Mouse (Mus musculus) stomach, embryonic 16.5 days (tissue): ENCODE measurements around the gene Cdkn2c. TPM values are rescaled to one million over a fixed set of nuclear protein-coding genes. Genes with fewer than 3 reads are reported as not detected.

Source experiments
- ATAC-seq: fragments of 200-750 bp; cut with Nextera tagmentation; 2 replicates; pipeline ENCODE4 v1.8.0; 2017; ENCODE audit warnings: moderate number of reproducible peaks, moderate TSS enrichment; ENCODE audit not compliant: insufficient read depth, low FRiP score
- H3K27ac ChIP-seq: fragments of 300-500 bp; sonication (generic); 2 replicates; pipeline ENCODE4 v1.5.1; 2014; ENCODE audit warnings: low read length
- H3K27me3 ChIP-seq: fragments of 300-500 bp; sonication (generic); 2 replicates; pipeline ENCODE4 v1.6.1; 2014; ENCODE audit warnings: low read length, control low read depth, mixed read lengths; ENCODE audit not compliant: control insufficient read depth, insufficient read depth
- H3K36me3 ChIP-seq: fragments of 300-500 bp; sonication (generic); 2 replicates; pipeline ENCODE4 v1.6.1; 2014; ENCODE audit warnings: low read length; ENCODE audit not compliant: control insufficient read depth, insufficient read depth
- H3K4me1 ChIP-seq: fragments of 300-500 bp; sonication (generic); 2 replicates; pipeline ENCODE4 v1.6.1; 2014; ENCODE audit warnings: low read length, control low read depth, mixed read lengths; ENCODE audit not compliant: control insufficient read depth, insufficient read depth
- H3K4me2 ChIP-seq: fragments of 300-500 bp; sonication (generic); 2 replicates; pipeline ENCODE4 v1.6.1; 2014; ENCODE audit warnings: low read depth, low read length, mixed read lengths
- H3K4me3 ChIP-seq: fragments of 300-500 bp; sonication (generic); replicated peaks from 2 replicates; pipeline ENCODE4 v1.5.1; 2014; ENCODE audit warnings: mild to moderate bottlenecking, low read length
- H3K9ac ChIP-seq: fragments of 300-500 bp; sonication (generic); 2 replicates; pipeline ENCODE4 v1.6.1; 2014; ENCODE audit warnings: low read length
- H3K9me3 ChIP-seq: fragments of 300-500 bp; sonication (generic); replicated peaks from 2 replicates; pipeline ENCODE4 v1.6.1; 2016; ENCODE audit warnings: low read length, control low read depth; ENCODE audit not compliant: control insufficient read depth
- WGBS: fragments of 180-500 bp; shearing (Covaris S2); extraction: QIAGEN DNeasy Blood & Tissue Kit; methylation state at CpG from one replicate; pipeline ENCODE4 v1.1.7; 2014; 5-methylcytosine and 5-hydroxymethylcytosine counted together
- polyA plus RNA-seq: library from polyadenylated mRNA; unstranded; fragments of >200 nt; fragmentation: Nextera tagmentation; extraction: Ambion mirVana; gene quantifications from 2 replicates; pipeline ENCODE4 v1.2.1, GENCODE M21; 2015

Cdkn2c gene
- polyA plus RNA-seq, 1 experiment from 2014 or later: 9.0 TPM

DNA sequence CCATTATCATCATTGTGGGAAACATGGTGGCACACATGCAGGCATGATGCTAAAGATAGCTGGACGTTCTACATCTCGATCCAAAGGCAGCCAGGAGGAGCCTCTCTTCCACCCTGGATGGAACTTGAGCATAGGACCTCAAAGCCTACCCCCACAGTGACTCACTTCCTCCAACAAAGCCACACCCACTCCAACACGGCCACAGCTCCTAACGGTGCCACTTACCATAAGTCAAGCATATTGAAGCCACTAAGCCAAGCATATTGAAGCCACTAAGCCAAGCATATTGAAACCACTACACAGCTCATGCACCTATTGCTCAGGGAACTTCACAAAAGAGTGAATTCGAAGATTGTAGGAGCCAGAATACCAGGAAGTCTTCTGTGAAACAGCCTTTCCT lies 17.7 kb downstream of the Cdkn2c start:
- Histone ChIP-seq H3K36me3 (no peaks in the 10 kb centered on the region), H3K4me3 (no peak overlapping the region), H3K9ac (no peak overlapping the region), H3K4me1 (no peaks in the 10 kb centered on the region), H3K4me2 (no peak overlapping the region), H3K27ac (no peak overlapping the region), H3K27me3 (no peaks in the 10 kb centered on the region; the same call in 1 of the 2 replicates), H3K9me3 (no peaks in the 10 kb centered on the region)
- 71% methylated on average over 5 of the region's 5 CpGs for WGBS
- no peak for ATAC-seq

- no peak overlapping the region for H3K27ac ChIP-seq
- H3K4me1 ChIP-seq: no peaks in the 10 kb centered on the region
- no peaks in the 10 kb centered on the region for H3K27me3 ChIP-seq
- no peak overlapping the region for H3K9ac ChIP-seq
- H3K4me3 ChIP-seq: no peak overlapping the region
- H3K4me2 ChIP-seq: no peak overlapping the region
- no peaks in the 10 kb centered on the region for H3K36me3 ChIP-seq
- ATAC-seq: no peak
- 62% methylated on average over 4 of the region's 4 CpGs for WGBS
- no peaks in the 10 kb centered on the region for H3K9me3 ChIP-seq
These were observed 19.7 kb downstream of the Cdkn2c start for GRCm38 (mm10) chr4:109647281-109647680.

DNA sequence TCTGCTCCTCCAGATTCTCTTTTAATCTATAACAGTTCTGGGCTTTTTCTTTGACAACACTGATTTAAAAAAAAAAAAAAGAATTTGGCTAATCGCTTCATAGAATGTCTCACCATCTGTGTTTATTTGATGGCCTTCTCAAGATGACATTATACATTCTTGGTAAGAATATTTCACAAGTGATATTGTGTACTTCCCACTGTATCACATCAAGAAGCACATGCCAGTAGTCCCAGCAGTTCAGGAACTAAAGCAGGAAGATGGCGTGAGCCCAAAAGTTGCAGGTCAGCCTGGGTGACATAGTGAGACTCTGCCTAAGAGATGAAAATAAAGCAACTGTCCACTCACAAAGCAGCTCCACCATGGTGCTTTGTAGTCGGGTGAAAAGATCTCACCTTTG lies 25.5 kb downstream of the Cdkn2c start:
- Histone ChIP-seq H3K27ac (no peak overlapping the region), H3K9ac (no peak overlapping the region), H3K4me3 (no peak overlapping the region), H3K9me3 (no peaks in the 10 kb centered on the region), H3K4me2 (no peak overlapping the region), H3K27me3 (no peaks in the 10 kb centered on the region), H3K36me3 (no peaks in the 10 kb centered on the region), H3K4me1 (no peaks in the 10 kb centered on the region)
- no peak for ATAC-seq
- WGBS: 77% methylated on average over 3 of the region's 3 CpGs

DNA sequence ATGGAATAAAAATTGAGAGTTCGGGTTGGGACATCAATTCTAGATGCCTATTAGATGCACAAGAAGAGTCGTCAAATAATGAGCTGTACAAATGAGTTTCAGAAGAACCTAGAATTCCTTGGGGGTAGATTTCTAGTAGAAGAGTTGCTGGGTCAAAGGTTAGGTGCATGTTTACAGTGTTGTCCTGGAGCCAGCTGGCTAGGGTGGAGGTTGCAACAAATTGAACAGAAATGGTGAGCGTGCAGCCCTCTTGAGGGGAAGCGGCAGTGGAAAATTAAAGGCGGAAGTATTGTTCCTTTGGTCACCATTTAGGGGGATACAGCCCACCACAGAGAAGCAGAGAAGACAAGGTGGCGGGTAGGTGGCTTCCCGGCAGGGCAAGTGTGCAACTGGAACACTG lies 26.8 kb downstream of the Cdkn2c start:
- H3K36me3 ChIP-seq: no peaks in the 10 kb centered on the region
- no peak for ATAC-seq
- H3K27me3 ChIP-seq: no peaks in the 10 kb centered on the region
- H3K4me3 ChIP-seq: no peak overlapping the region
- no peaks in the 10 kb centered on the region for H3K4me1 ChIP-seq
- 76% methylated on average over 7 of the region's 7 CpGs for whole genome bisulfite sequencing
- no peaks in the 10 kb centered on the region for H3K9me3 ChIP-seq
- H3K4me2 ChIP-seq: no peak overlapping the region
- no peak overlapping the region for H3K9ac ChIP-seq
- no peak overlapping the region for H3K27ac ChIP-seq

GRCm38 (mm10) chr4:109639356-109639755 lies 27.6 kb downstream of the Cdkn2c start:
- H3K27ac ChIP-seq: no peak overlapping the region
- no peak for ATAC-seq
- 85% methylated on average over 9 of the region's 9 CpGs for WGBS
- no peaks in the 10 kb centered on the region for H3K4me1 ChIP-seq
- H3K27me3 ChIP-seq: no peaks in the 10 kb centered on the region
- no peaks in the 10 kb centered on the region for H3K36me3 ChIP-seq
- H3K9ac ChIP-seq: no peak overlapping the region
- no peak overlapping the region for H3K4me2 ChIP-seq
- H3K9me3 ChIP-seq: no peaks in the 10 kb centered on the region
- no peak overlapping the region for H3K4me3 ChIP-seq

DNA sequence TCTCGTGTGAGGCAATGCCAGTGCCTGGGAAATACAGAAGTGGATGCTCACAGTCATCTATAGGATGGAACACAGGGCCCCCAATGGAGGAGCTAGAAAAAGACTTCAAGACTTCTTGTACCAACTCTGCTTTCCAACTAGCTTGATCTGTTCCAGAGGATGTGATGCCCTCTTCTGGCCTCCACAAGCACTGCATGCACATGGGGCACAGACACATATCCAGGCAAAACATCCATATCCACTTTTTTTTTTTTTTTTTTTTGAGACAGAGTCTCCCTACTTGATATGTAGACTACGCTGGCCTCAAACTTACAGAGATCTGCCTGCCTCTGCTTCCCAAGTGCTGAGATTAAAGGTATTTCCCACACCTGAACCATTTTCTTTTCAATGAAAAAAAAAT lies 32.0 kb downstream of the Cdkn2c start:
- ATAC-seq: no peak
- H3K27ac ChIP-seq: no peak overlapping the region
- H3K36me3 ChIP-seq: no peaks in the 10 kb centered on the region
- WGBS: 92% methylated on average over 2 of the region's 2 CpGs
- H3K27me3 ChIP-seq: no peaks in the 10 kb centered on the region
- no peaks in the 10 kb centered on the region for H3K9me3 ChIP-seq
- no peak overlapping the region for H3K9ac ChIP-seq
- H3K4me3 ChIP-seq: no peak overlapping the region
- H3K4me1 ChIP-seq: no peaks in the 10 kb centered on the region
- no peak overlapping the region for H3K4me2 ChIP-seq

GRCm38 (mm10) chr4:109631029-109631428 lies 36.0 kb downstream of the Cdkn2c start:
- no peaks in the 10 kb centered on the region for H3K27me3 ChIP-seq
- no peak overlapping the region for H3K9ac ChIP-seq
- no peak for ATAC-seq
- no peak overlapping the region for H3K27ac ChIP-seq
- no peaks in the 10 kb centered on the region for H3K36me3 ChIP-seq
- no peak overlapping the region for H3K4me3 ChIP-seq
- no peaks in the 10 kb centered on the region for H3K4me1 ChIP-seq
- H3K4me2 ChIP-seq: no peak overlapping the region
- no peaks in the 10 kb centered on the region for H3K9me3 ChIP-seq
- 71% methylated on average over 4 of the region's 4 CpGs for WGBS

DNA sequence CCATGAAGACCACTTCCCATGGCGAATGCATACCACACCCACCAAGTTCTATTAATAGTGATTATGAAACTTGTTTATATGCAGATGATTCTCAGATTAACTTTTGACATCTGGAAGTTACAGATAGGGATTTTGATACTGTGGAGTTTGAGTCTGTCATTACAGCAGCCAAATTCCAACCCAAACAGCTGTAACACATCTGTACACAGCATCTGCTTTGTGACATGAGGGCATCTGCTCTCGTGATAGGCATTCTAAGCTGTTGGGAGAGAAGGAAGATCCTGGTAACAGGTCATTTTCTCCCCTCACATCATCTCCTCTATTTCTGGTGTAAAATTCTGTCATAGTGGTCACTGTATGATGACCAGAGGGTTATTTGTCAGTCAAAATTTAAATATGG lies 36.8 kb downstream of the Cdkn2c start:
- WGBS: 47% methylated on average over 2 of the region's 2 CpGs
- Histone ChIP-seq H3K36me3 (no peaks in the 10 kb centered on the region), H3K9ac (no peak overlapping the region), H3K4me1 (no peaks in the 10 kb centered on the region), H3K27me3 (no peaks in the 10 kb centered on the region), H3K9me3 (no peaks in the 10 kb centered on the region), H3K4me2 (no peak overlapping the region), H3K27ac (no peak overlapping the region), H3K4me3 (no peak overlapping the region)
- ATAC-seq: no peak

DNA sequence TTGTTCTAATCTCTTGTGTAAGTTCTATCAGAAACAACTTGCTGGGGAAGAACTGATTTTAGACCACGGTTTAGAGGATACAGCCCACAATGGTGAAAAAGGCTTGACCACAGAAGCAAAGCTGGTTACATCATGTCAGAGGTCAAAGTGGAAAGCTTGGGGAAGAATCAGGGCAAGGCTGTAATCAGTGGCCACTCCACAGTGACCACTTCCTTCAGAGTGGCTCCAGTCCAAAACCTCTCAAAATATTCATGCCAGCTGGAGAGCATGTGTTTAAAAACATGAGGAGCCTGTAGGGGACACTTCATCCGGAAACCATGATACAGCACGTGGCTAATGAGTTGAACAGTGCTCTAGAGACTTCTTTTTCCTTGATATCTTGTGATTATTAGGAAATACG lies 54.4 kb downstream of the Cdkn2c start:
- H3K9ac ChIP-seq: no peak overlapping the region
- no peaks in the 10 kb centered on the region for H3K9me3 ChIP-seq
- WGBS: 73% methylated on average over 4 of the region's 4 CpGs
- no peak for ATAC-seq
- no peak overlapping the region for H3K27ac ChIP-seq
- H3K4me2 ChIP-seq: no peak overlapping the region
- no peaks in the 10 kb centered on the region for H3K27me3 ChIP-seq
- no peak overlapping the region for H3K4me3 ChIP-seq
- no peaks in the 10 kb centered on the region for H3K4me1 ChIP-seq
- H3K36me3 ChIP-seq: no peaks in the 10 kb centered on the region
